In genomic region chr4:147902906-147903500, GRCm38 (mm10) we compare ENCODE assay signal across 9 mouse cellular contexts. TPM values are rescaled to one million over a fixed set of nuclear protein-coding genes. Genes with fewer than 3 reads are reported as not detected.
DNase-seq lines count a peak whose midpoint lies in the region; ATAC-seq and TF ChIP-seq lines count a peak whose summit lies in the region.
"Had no signal": no experiment of that assay in that cellular context is flagged by ENCODE, and none has a peak within 500 bp of the region (broad histone marks: within the 10 kb centered on the region; RNA-seq: fewer than 3 reads in every experiment).

No protein-coding gene starts in this region.

- peaks cover 46% of the 10 kb centered on the region for H3K36me3 ChIP-seq in forebrain, embryonic 13.5 days (ENCODE audit: poor library complexity, severe bottlenecking)
- H3K36me3 ChIP-seq in forebrain, embryonic 11.5 days (ENCODE audit: control insufficient read depth, insufficient read depth, low read length), result peaks cover 2% of the 10 kb centered on the region; the same call in 1 of the 2 replicates
- H3K36me3 ChIP-seq in kidney, embryonic 14.5 days (ENCODE audit: control insufficient read depth, insufficient read depth, low read length), result peaks cover 39% of the 10 kb centered on the region
- peaks cover 32% of the 10 kb centered on the region for H3K36me3 ChIP-seq in heart, embryonic 16.5 days (ENCODE audit: control insufficient read depth, insufficient read depth)
- peaks cover 8% of the 10 kb centered on the region for H3K36me3 ChIP-seq in liver, embryonic 14.5 days (replicated peaks; ENCODE audit: control insufficient read depth, insufficient read depth, low read depth)

- no peak for TF ChIP-seq CTCF in liver, embryonic 14.5 days (IDR thresholded peaks at IDR 0.05; ENCODE audit: low read depth)

- H3K9me3 ChIP-seq in forebrain, embryonic 13.5 days (replicated peaks), result no peaks in the 10 kb centered on the region
- H3K9me3 ChIP-seq in forebrain, embryonic 11.5 days (ENCODE audit: control insufficient read depth, low read length), result no peaks in the 10 kb centered on the region
- no peaks in the 10 kb centered on the region for H3K9me3 ChIP-seq in kidney, embryonic 14.5 days (ENCODE audit: control insufficient read depth, low read length)
- H3K9me3 ChIP-seq in heart, embryonic 16.5 days (replicated peaks; ENCODE audit: control insufficient read depth, low read length), result no peaks in the 10 kb centered on the region
- H3K9me3 ChIP-seq in liver, embryonic 14.5 days (ENCODE audit: control insufficient read depth, low read length), result no peaks in the 10 kb centered on the region

- peaks cover 14% of the 10 kb centered on the region for H3K4me1 ChIP-seq in forebrain, embryonic 13.5 days
- no peaks in the 10 kb centered on the region; the same call in 1 of the 2 replicates for H3K4me1 ChIP-seq in forebrain, embryonic 11.5 days (replicated peaks; ENCODE audit: control insufficient read depth, insufficient read depth, low read length)
- H3K4me1 ChIP-seq in kidney, embryonic 14.5 days (ENCODE audit: control insufficient read depth, insufficient read depth, low read length), result no peaks in the 10 kb centered on the region
- H3K4me1 ChIP-seq in heart, embryonic 16.5 days (ENCODE audit: control insufficient read depth, insufficient read depth, low read length), result peaks cover 48% of the 10 kb centered on the region
- peaks cover 6 to 11% of the 10 kb centered on the region in 2 experiments; a peak in 3 of 4 replicates for H3K4me1 ChIP-seq in liver, embryonic 14.5 days (replicated peaks; ENCODE audit: control insufficient read depth in 2 of 2, insufficient read depth in 2 of 2, low read length in 1 of 2)

- TF ChIP-seq EP300 in liver, embryonic 14.5 days (IDR thresholded peaks at IDR 0.05; ENCODE audit: low read depth), result no peak

- H3K27me3 ChIP-seq in forebrain, embryonic 13.5 days, result no peaks in the 10 kb centered on the region
- H3K27me3 ChIP-seq in forebrain, embryonic 11.5 days (ENCODE audit: control insufficient read depth, insufficient read depth, low read length), result no peaks in the 10 kb centered on the region
- no peaks in the 10 kb centered on the region for H3K27me3 ChIP-seq in kidney, embryonic 14.5 days (ENCODE audit: control insufficient read depth, insufficient read depth, low read length)
- H3K27me3 ChIP-seq in heart, embryonic 16.5 days (ENCODE audit: control insufficient read depth, insufficient read depth, low read length), result no peaks in the 10 kb centered on the region
- no peaks in the 10 kb centered on the region for H3K27me3 ChIP-seq in liver, embryonic 14.5 days (ENCODE audit: control insufficient read depth, insufficient read depth, low read length)

- H3K27ac ChIP-seq in forebrain, embryonic 13.5 days, result no peak overlapping the region
- no peak overlapping the region for H3K27ac ChIP-seq in forebrain, embryonic 11.5 days (ENCODE audit: low read depth, low read length)
- no peak overlapping the region for H3K27ac ChIP-seq in kidney, embryonic 14.5 days (ENCODE audit: low read depth, low read length)
- H3K27ac ChIP-seq in heart, embryonic 16.5 days (ENCODE audit: low read length), result peak overlapping the region; percentile 40
- H3K27ac ChIP-seq in liver, embryonic 14.5 days, result no peak overlapping the region

- no peak for DNase-seq in forebrain, embryonic 11.5 days (ENCODE audit: low spot score)
- peak; percentile 64 for DNase-seq in kidney, adult 9 months
- no peak for DNase-seq in liver, embryonic 14.5 days (ENCODE audit: low read depth in 3 of 3, low spot score in 3 of 3)
- no peak for DNase-seq in urinary bladder, adult 2 months (ENCODE audit: low spot score)
- no peak for DNase-seq in urinary bladder, postnatal 25 days (ENCODE audit: low spot score)
- DNase-seq: thymus, adult 2 months had no signal

- no peak for ATAC-seq in forebrain, embryonic 13.5 days
- ATAC-seq in forebrain, embryonic 11.5 days (replicated peaks; ENCODE audit: low FRiP score), result no peak
- no peak for ATAC-seq in kidney, embryonic 14.5 days (ENCODE audit: low FRiP score, low TSS enrichment)
- no peak for ATAC-seq in heart, embryonic 16.5 days (replicated peaks; ENCODE audit: extremely low read depth, insufficient read depth, low FRiP score)
- ATAC-seq in liver, embryonic 14.5 days (ENCODE audit: insufficient read depth), result no peak

- H3K4me3 ChIP-seq in forebrain, embryonic 13.5 days, result no peak overlapping the region
- H3K4me3 ChIP-seq in forebrain, embryonic 11.5 days (ENCODE audit: low read depth, low read length), result no peak overlapping the region
- H3K4me3 ChIP-seq in kidney, embryonic 14.5 days (ENCODE audit: low read length), result no peak overlapping the region
- H3K4me3 ChIP-seq in heart, embryonic 16.5 days (ENCODE audit: low read length), result peak overlapping the region; percentile 93; the same call in 1 of the 2 replicates
- H3K4me3 ChIP-seq in liver, embryonic 14.5 days (ENCODE audit: insufficient read depth in 1 of 2, low read depth in 2 of 2, low read length in 2 of 2), result no peak overlapping the region

- WGBS in forebrain, embryonic 13.5 days, result 94% methylated on average over 12 of the region's 12 CpGs
- WGBS in forebrain, embryonic 11.5 days, result 90% methylated on average over 12 of the region's 12 CpGs
- WGBS in kidney, embryonic 14.5 days, result 91% methylated on average over 12 of the region's 12 CpGs
- WGBS in heart, embryonic 16.5 days, result 78% methylated on average over 12 of the region's 12 CpGs
- 78% methylated on average over 12 of the region's 12 CpGs for WGBS in liver, embryonic 14.5 days (ENCODE audit: insufficient replicate concordance)

- H3K9ac ChIP-seq in forebrain, embryonic 13.5 days, result no peak overlapping the region
- no peak overlapping the region for H3K9ac ChIP-seq in forebrain, embryonic 11.5 days (ENCODE audit: low read length)
- H3K9ac ChIP-seq in kidney, embryonic 14.5 days (ENCODE audit: low read depth, low read length), result no peak overlapping the region
- H3K9ac ChIP-seq in heart, embryonic 16.5 days (ENCODE audit: low read length), result peak overlapping the region; percentile 99; the same call in 1 of the 2 replicates
- H3K9ac ChIP-seq in liver, embryonic 14.5 days (replicated peaks), result 0 out of 2 replicates have a peak overlapping the region, but pooled peaks have one; percentile 90

- peak overlapping the region; percentile 68 for H3K4me2 ChIP-seq in forebrain, embryonic 13.5 days
- H3K4me2 ChIP-seq in forebrain, embryonic 11.5 days (ENCODE audit: low read depth, low read length, severe bottlenecking), result no peak overlapping the region
- H3K4me2 ChIP-seq in kidney, embryonic 14.5 days (replicated peaks; ENCODE audit: low read depth, low read length), result no peak overlapping the region
- peak overlapping the region; percentile 67 for H3K4me2 ChIP-seq in heart, embryonic 16.5 days (ENCODE audit: low read depth, low read length)
- H3K4me2 ChIP-seq in liver, embryonic 14.5 days (ENCODE audit: low read depth), result peak overlapping the region; percentile 82

RNA-seq across cellular contexts. Expression of gene Mfn2, which starts 1.5 kb away (rescaled TPM):
- 52.4 and 61.8 TPM in 2 replicates for polyA plus RNA-seq in forebrain, embryonic 13.5 days (2015; fragmentation: Nextera tagmentation; extraction: Ambion mirVana)
- 47.5 and 49.0 TPM in 2 replicates for polyA plus RNA-seq in forebrain, embryonic 11.5 days (2014; fragmentation: Nextera tagmentation; extraction: Ambion mirVana)
- 12.1 and 31.0 TPM in 2 replicates for polyA plus RNA-seq in kidney, embryonic 14.5 days (2014; fragmentation: Nextera tagmentation; extraction: Ambion mirVana)
- 164 and 184 TPM in 2 replicates for polyA plus RNA-seq in heart, embryonic 16.5 days (2015; fragmentation: Nextera tagmentation; extraction: Ambion mirVana)
- polyA plus RNA-seq in liver, embryonic 14.5 days (2012; rRNA removed), result 7.5 and 8.6 TPM in 2 replicates
- 9.2 and 11.1 TPM in 2 replicates for polyA plus RNA-seq in liver, embryonic 14.5 days (2014; fragmentation: Nextera tagmentation; extraction: Ambion mirVana)
- 49.7 and 68.9 TPM in 2 replicates for polyA plus RNA-seq in urinary bladder, adult 2 months (2012; rRNA removed)

RNA-seq across cellular contexts. Expression of gene Plod1, which starts 33.6 kb away (rescaled TPM):
- 14.0 and 15.0 TPM in 2 replicates for polyA plus RNA-seq in forebrain, embryonic 13.5 days (2015; fragmentation: Nextera tagmentation; extraction: Ambion mirVana)
- polyA plus RNA-seq in forebrain, embryonic 11.5 days (2014; fragmentation: Nextera tagmentation; extraction: Ambion mirVana), result 21.6 and 26.6 TPM in 2 replicates
- 28.5 and 40.7 TPM in 2 replicates for polyA plus RNA-seq in kidney, embryonic 14.5 days (2014; fragmentation: Nextera tagmentation; extraction: Ambion mirVana)
- polyA plus RNA-seq in heart, embryonic 16.5 days (2015; fragmentation: Nextera tagmentation; extraction: Ambion mirVana), result 58.5 and 62.7 TPM in 2 replicates
- 15.5 and 16.9 TPM in 2 replicates for polyA plus RNA-seq in liver, embryonic 14.5 days (2012; rRNA removed)
- polyA plus RNA-seq in liver, embryonic 14.5 days (2014; fragmentation: Nextera tagmentation; extraction: Ambion mirVana), result 20.2 and 23.7 TPM in 2 replicates
- polyA plus RNA-seq in urinary bladder, adult 2 months (2012; rRNA removed), result 42.5 and 50.1 TPM in 2 replicates

RNA-seq across cellular contexts. Expression of gene Fv1, which starts 34.2 kb away (rescaled TPM):
- polyA plus RNA-seq in forebrain, embryonic 13.5 days (2015; fragmentation: Nextera tagmentation; extraction: Ambion mirVana), result 14.8 and 15.8 TPM in 2 replicates
- polyA plus RNA-seq in forebrain, embryonic 11.5 days (2014; fragmentation: Nextera tagmentation; extraction: Ambion mirVana), result 15.4 and 17.1 TPM in 2 replicates
- polyA plus RNA-seq in kidney, embryonic 14.5 days (2014; fragmentation: Nextera tagmentation; extraction: Ambion mirVana), result 4.6 and 11.6 TPM in 2 replicates
- 10.4 and 12.4 TPM in 2 replicates for polyA plus RNA-seq in heart, embryonic 16.5 days (2015; fragmentation: Nextera tagmentation; extraction: Ambion mirVana)
- polyA plus RNA-seq in liver, embryonic 14.5 days (2012; rRNA removed), result 1.6 and 2.2 TPM in 2 replicates
- polyA plus RNA-seq in liver, embryonic 14.5 days (2014; fragmentation: Nextera tagmentation; extraction: Ambion mirVana), result 1.5 and 1.6 TPM in 2 replicates
- polyA plus RNA-seq in urinary bladder, adult 2 months (2012; rRNA removed), result 6.8 and 7.6 TPM in 2 replicates

RNA-seq across cellular contexts. Expression of gene Miip, which starts 34.4 kb away (rescaled TPM):
- 60.4 and 62.3 TPM in 2 replicates for polyA plus RNA-seq in forebrain, embryonic 13.5 days (2015; fragmentation: Nextera tagmentation; extraction: Ambion mirVana)
- 53.6 and 54.1 TPM in 2 replicates for polyA plus RNA-seq in forebrain, embryonic 11.5 days (2014; fragmentation: Nextera tagmentation; extraction: Ambion mirVana)
- polyA plus RNA-seq in kidney, embryonic 14.5 days (2014; fragmentation: Nextera tagmentation; extraction: Ambion mirVana), result 34.7 and 37.6 TPM in 2 replicates
- polyA plus RNA-seq in heart, embryonic 16.5 days (2015; fragmentation: Nextera tagmentation; extraction: Ambion mirVana), result 33.9 and 36.8 TPM in 2 replicates
- polyA plus RNA-seq in liver, embryonic 14.5 days (2012; rRNA removed), result 33.8 and 36.0 TPM in 2 replicates
- 18.5 and 21.8 TPM in 2 replicates for polyA plus RNA-seq in liver, embryonic 14.5 days (2014; fragmentation: Nextera tagmentation; extraction: Ambion mirVana)
- 43.3 and 57.4 TPM in 2 replicates for polyA plus RNA-seq in urinary bladder, adult 2 months (2012; rRNA removed)

RNA-seq across cellular contexts. Expression of gene 2510039O18Rik, which starts 37.7 kb away (rescaled TPM):
- polyA plus RNA-seq in forebrain, embryonic 13.5 days (2015; fragmentation: Nextera tagmentation; extraction: Ambion mirVana), result 9.0 and 10.2 TPM in 2 replicates
- 16.3 and 16.7 TPM in 2 replicates for polyA plus RNA-seq in forebrain, embryonic 11.5 days (2014; fragmentation: Nextera tagmentation; extraction: Ambion mirVana)
- 19.0 and 22.1 TPM in 2 replicates for polyA plus RNA-seq in kidney, embryonic 14.5 days (2014; fragmentation: Nextera tagmentation; extraction: Ambion mirVana)
- polyA plus RNA-seq in heart, embryonic 16.5 days (2015; fragmentation: Nextera tagmentation; extraction: Ambion mirVana), result 12.1 and 14.2 TPM in 2 replicates
- 18.8 and 23.7 TPM in 2 replicates for polyA plus RNA-seq in liver, embryonic 14.5 days (2012; rRNA removed)
- polyA plus RNA-seq in liver, embryonic 14.5 days (2014; fragmentation: Nextera tagmentation; extraction: Ambion mirVana), result 7.8 and 8.1 TPM in 2 replicates
- 47.0 and 48.2 TPM in 2 replicates for polyA plus RNA-seq in urinary bladder, adult 2 months (2012; rRNA removed)

Comparison
In these comparisons a context has a peak if more than half of its experiments do, and no peak if none do; other contexts are left out.
1. H3K4me2 ChIP-seq: peak in forebrain, embryonic 13.5 days (single experiment), heart, embryonic 16.5 days (single experiment) and liver, embryonic 14.5 days (single experiment); none in forebrain, embryonic 11.5 days (single experiment) and kidney, embryonic 14.5 days (single experiment).
2. H3K9ac ChIP-seq: peak in heart, embryonic 16.5 days (single experiment) and liver, embryonic 14.5 days (single experiment); none in forebrain, embryonic 13.5 days (single experiment), forebrain, embryonic 11.5 days (single experiment) and kidney, embryonic 14.5 days (single experiment).